Mouse (Mus musculus): ENCODE results near the gene BC030867. TPM values are rescaled to one million over a fixed set of nuclear protein-coding genes. Genes with fewer than 3 reads are reported as not detected.
A peak's percentile ranks its signal among the peaks of the same experiment; 100 is the strongest.

BC030867 gene
- not detected for total RNA-seq (2021)
- long read RNA-seq, experiment 1: 0 reads
- long read RNA-seq, experiment 2: 0 reads

DNA sequence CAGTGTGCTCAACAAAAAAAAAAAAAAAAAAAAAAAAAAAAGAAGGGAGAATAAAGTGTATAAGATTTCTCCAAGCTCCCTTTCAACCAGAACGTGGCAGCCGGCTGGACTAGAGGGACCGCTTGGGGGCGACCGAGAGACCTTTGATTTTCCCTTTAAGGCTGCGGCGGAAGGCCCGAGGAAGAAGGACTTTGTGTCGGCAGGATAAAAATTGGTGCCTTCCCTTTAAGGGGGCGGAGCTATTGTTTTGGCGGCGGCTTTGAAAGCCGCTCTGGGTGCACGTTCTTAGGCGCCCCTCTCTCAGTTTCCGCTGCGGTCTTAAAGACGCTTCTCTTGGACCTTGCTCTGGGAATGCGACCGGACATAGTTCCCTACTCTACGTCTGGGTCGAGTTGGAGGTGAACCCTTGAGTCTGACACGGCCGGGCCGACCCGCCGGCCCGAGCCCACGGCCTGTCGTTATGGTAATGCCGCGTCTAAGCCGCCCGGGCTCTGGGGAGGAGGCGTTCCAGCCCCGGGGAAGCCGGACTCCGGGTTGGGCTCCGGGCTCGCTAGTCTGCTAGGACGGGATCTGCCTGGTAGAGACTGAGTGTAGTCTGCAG, at the start of gene BC030867:
BC030867 (plus strand) TSS at position 253 of the 601 bp plus-strand sequence.
- DNase-seq: peak; percentile 91
- intact Hi-C loops (cut with DNase I): loop anchor here (1.0 to 2.0 kb wide), 2 partner anchors 18 kb away; partner anchors contain the start of gene Hdac5
- H3K4me3 ChIP-seq: peak within 1 kb of the TSS; percentile 81
- peak; percentile 78 for TF ChIP-seq CTCF (IDR thresholded peaks at IDR 0.05)
- H3K27ac ChIP-seq: no peak within 1 kb of the TSS

GRCm38 (mm10) chr11:102199856-102200255, 48.8 kb upstream of the BC030867 start:
- intact Hi-C loops (cut with DNase I): no loop called here
- no peak overlapping the region for H3K27ac ChIP-seq
- no peak for DNase-seq
- no peak overlapping the region for H3K4me3 ChIP-seq
- no peak for TF ChIP-seq CTCF (IDR thresholded peaks at IDR 0.05)

DNA sequence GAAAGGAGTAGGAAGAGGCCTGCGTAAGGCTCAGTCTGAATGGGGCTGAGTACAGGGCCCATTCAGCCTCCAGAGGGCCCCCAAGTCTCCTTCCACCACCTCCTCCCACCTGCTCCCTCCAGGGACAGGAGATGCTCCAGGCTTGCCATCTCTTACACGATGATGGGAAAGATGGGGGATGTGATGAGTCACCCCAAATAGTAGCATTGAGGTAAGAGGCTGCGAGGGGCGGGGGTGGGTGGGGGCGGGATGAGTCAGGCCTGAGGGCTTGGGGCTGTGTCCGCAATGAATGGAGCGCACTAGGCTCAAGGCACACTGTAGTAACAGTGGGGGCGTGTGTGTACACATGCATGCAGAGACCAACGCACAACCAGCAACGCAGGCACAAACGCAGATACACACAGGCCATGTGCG, 47.3 kb upstream of the BC030867 start:
- TF ChIP-seq CTCF (IDR thresholded peaks at IDR 0.05): peak; percentile 32
- DNase-seq: peak; percentile 14
- Histone ChIP-seq H3K4me3 (no peak overlapping the region), H3K27ac (no peak overlapping the region)
- intact Hi-C loops (cut with DNase I): no loop called here

GRCm38 (mm10) chr11:102206481-102206880, 42.2 kb upstream of the BC030867 start:
- intact Hi-C loops (cut with DNase I): loop anchor here (2.0 kb wide), 1 partner anchor 16 kb away; no protein-coding TSS in a partner anchor
- Histone ChIP-seq H3K4me3 (no peak overlapping the region), H3K27ac (no peak overlapping the region)
- no peak for DNase-seq
- no peak for TF ChIP-seq CTCF (IDR thresholded peaks at IDR 0.05)

- Histone ChIP-seq H3K4me3 (peak overlapping the region; percentile 30), H3K27ac (peak overlapping the region; percentile 54)
- DNase-seq: peak; percentile 43
- no peak for TF ChIP-seq CTCF (IDR thresholded peaks at IDR 0.05)
- intact Hi-C loops (cut with DNase I): loop anchor here (2.0 kb wide), 1 partner anchor 17 kb away; no protein-coding TSS in a partner anchor
These were observed 40.6 kb upstream of the BC030867 start for GRCm38 (mm10) chr11:102207825-102208777.

GRCm38 (mm10) chr11:102208846-102209245, 39.8 kb upstream of the BC030867 start:
- DNase-seq: no peak
- H3K27ac ChIP-seq: peak overlapping the region; percentile 62
- TF ChIP-seq CTCF (IDR thresholded peaks at IDR 0.05): no peak
- intact Hi-C loops (cut with DNase I): no loop called here
- H3K4me3 ChIP-seq: no peak overlapping the region; the same call in 1 of the 2 replicates

DNA sequence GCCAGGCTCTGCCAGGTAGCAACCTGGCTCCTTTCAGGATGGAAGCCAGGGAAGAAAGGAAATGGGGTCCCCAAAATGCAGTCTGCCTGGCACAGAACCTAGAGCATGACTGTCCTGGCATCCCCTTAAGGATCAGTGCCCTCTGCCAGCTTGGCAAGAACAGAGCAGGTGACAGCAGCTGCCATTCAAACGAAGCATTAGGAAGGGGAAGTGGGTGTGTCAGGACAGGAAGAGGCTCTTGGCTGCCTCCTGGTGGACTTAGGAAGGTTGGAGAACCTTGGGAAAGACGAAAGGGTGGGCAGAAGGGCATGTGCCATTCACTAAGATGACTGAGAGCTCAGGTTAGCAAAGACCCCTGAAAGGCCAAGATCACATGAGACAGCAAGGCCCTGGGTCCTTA, 38.9 kb upstream of the BC030867 start:
- TF ChIP-seq CTCF (IDR thresholded peaks at IDR 0.05): peak; percentile 70
- intact Hi-C loops (cut with DNase I): no loop called here
- DNase-seq: peak; percentile 65
- Histone ChIP-seq H3K4me3 (0 out of 2 replicates have a peak overlapping the region, but pooled peaks have one; percentile 2), H3K27ac (peak overlapping the region; percentile 98)

DNA sequence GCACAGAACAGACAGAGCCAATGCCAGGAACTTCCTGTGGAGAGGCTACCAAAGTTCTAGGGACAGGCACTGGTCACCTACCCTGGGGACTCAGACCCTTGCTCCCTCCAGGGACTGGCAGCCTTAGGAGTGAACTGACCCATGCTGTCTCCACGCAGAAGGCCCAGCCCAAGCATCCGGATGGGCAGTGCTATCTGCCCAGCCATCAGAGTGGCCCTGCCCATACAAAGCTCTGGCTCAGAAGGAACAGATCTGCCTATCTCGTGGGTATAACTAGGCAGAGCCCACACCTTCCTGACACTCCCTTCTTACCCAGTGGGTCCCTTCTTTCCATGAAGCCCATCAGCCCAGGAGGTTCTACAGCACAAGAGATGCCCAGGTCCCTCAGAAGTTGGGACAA, 38.5 kb upstream of the BC030867 start:
- intact Hi-C loops (cut with DNase I): no loop called here
- H3K27ac ChIP-seq: peak overlapping the region; percentile 98
- no peak for DNase-seq
- no peak for TF ChIP-seq CTCF (IDR thresholded peaks at IDR 0.05)
- H3K4me3 ChIP-seq: 0 out of 2 replicates have a peak overlapping the region, but pooled peaks have one; percentile 2

GRCm38 (mm10) chr11:102211011-102211410, 37.7 kb upstream of the BC030867 start:
- no peak for DNase-seq
- Histone ChIP-seq H3K4me3 (peak overlapping the region; percentile 47), H3K27ac (peak overlapping the region; percentile 98)
- intact Hi-C loops (cut with DNase I): no loop called here
- no peak for TF ChIP-seq CTCF (IDR thresholded peaks at IDR 0.05)

DNA sequence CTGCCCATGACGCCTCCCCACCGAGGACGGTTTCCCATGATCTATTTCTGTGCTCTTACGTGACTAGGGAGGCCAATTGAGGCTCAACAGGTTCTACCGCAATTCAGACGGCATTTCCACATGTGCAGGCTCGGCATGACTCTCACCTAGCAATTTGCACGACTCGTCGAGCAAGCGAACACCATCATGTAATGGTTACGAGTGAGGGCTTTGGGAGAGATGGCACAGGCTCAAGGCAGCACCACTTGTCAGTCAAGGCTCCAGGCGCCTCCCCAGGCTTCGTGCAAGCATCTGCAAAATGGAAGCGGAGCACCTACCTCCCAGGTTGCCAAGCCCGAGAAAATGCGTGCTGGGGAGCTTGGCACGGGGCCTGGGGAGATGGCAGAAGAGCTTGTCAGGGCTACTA, 36.7 kb upstream of the BC030867 start:
- peak; percentile 90 for DNase-seq
- intact Hi-C loops (cut with DNase I): no loop called here
- Histone ChIP-seq H3K4me3 (peak overlapping the region; percentile 47), H3K27ac (peak overlapping the region; percentile 98)
- TF ChIP-seq CTCF (IDR thresholded peaks at IDR 0.05): no peak

DNA sequence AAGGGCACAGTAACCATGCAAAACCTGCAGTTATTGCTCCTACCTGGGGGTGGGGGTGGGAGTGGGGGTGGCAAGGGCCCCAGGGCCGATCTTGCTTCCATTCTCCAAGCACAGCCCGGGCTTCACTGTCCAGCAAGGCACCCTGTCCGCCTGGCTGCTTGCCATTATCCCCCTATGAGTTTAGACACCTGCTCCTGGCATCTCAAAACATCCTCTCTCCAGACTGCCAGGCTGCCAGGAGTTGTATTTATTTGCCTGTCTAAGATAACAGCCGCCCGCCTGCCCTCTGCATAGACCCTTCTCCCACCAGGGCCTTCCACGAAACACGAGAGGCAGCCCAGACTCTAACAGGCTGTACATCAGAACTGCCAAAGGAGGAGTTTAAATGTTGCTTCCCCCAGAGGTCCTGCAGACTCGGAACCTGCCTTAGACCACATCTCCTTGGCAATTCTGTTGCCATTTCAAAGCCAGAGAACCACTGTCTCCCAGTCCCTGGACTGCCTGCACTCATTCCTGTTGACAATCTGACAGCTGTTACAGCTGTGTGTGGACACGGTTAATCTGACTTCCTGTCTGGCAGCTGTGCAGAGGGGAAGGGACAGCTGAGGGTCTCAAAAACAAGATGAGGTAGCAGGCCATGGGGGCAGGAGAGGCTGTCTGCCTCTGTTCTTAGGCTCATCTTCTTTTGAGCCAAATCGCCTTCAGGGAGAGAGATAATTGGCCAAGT, 34.1 kb upstream of the BC030867 start:
- peak overlapping the region; percentile 98 for H3K27ac ChIP-seq
- peak; percentile 76 for DNase-seq
- intact Hi-C loops (cut with DNase I): no loop called here

DNA sequence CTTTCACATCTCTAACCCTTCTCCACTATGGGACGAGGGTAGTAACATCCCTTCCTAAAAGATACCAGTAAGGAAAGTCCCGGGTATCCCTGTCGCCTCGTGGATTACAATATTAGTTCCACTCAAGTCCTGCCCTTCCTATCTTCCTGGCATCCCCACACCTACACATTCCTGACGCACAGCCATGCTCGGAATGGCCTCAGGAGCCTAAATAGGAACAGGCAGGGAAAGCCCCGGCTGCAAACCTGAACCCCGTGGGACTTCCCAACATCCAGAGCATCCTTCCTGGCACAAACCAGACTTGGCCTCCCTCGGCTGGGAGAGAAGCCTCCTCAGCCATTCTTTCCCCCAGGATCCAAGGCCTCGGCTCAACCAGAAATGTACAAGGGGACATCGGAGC, 33.2 kb upstream of the BC030867 start:
- Histone ChIP-seq H3K27ac (peak overlapping the region; percentile 98), H3K4me3 (peak overlapping the region; percentile 66)
- TF ChIP-seq CTCF (IDR thresholded peaks at IDR 0.05): no peak
- intact Hi-C loops (cut with DNase I): no loop called here
- DNase-seq: peak; percentile 43

More for the DNA sequence above, 34.1 kb upstream of the BC030867 start:
- TF ChIP-seq CTCF (IDR thresholded peaks at IDR 0.05): no peak
- peak overlapping the region; percentile 66 for H3K4me3 ChIP-seq
